Mouse (Mus musculus) bone marrow macrophage, adult 2 months (primary cell): ENCODE measurements at regions not wholly inside any gene's neighbourhood (a gene's known extent, or its start where the extent isn't known, plus 50 kb on each side); places are given as distances from the start of the nearest gene placed in this dataset.

Source experiments
- H3K27ac ChIP-seq: 2 replicates; pipeline ENCODE4 v1.5.1; 2012; ENCODE audit warnings: low read depth, low read length; ENCODE audit not compliant: insufficient read depth
- H3K4me1 ChIP-seq: 2 replicates; pipeline ENCODE4 v1.6.1; 2012; ENCODE audit warnings: low read length; ENCODE audit not compliant: control insufficient read depth, insufficient read depth
- H3K4me3 ChIP-seq: 2 replicates; pipeline ENCODE4 v1.5.1; 2012; ENCODE audit warnings: mild to moderate bottlenecking, low read length, moderate library complexity; ENCODE audit not compliant: insufficient read depth
- CTCF ChIP-seq: IDR thresholded peaks from 2 replicates; pipeline ENCODE4 v1.5.1; 2012; ENCODE audit warnings: low read depth, mild to moderate bottlenecking, low read length, moderate library complexity
- POLR2A ChIP-seq: IDR thresholded peaks from 2 replicates; pipeline ENCODE4 v1.6.1; 2012; ENCODE audit warnings: mild to moderate bottlenecking, low read depth, low read length, borderline replicate concordance

DNA sequence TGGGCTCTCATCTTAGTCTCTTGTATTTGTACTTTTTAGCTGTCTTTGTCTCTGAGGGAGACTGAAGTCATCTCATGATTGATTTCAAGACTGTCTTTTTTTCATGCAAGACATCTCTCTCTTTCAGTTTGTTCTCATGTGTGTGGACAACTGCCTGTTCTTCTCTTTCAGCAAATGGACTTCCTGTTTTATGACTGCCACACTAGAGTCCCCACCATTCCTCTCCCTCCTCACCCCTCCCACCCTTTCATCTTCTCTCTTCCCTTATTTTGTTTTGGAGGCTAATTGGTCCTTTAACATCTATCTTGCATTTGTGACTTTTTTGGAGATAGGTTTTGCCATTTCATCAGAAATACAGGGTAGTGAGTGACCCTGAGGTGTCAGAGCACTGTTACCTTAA is 311.8 kb upstream of the Gm5148 start:
- Histone ChIP-seq H3K4me3 (no peak overlapping the region), H3K27ac (no peak overlapping the region), H3K4me1 (no peaks in the 10 kb centered on the region)
- TF ChIP-seq POLR2A (no peak), CTCF (no peak)

- H3K27ac ChIP-seq = no peak overlapping the region
- no peak overlapping the region for H3K4me3 ChIP-seq
- TF ChIP-seq CTCF (no peak), POLR2A (no peak)
- no peaks in the 10 kb centered on the region for H3K4me1 ChIP-seq
Observed at GRCm38 (mm10) chr3:38034138-38034537, 309.8 kb upstream of the Gm5148 start.

GRCm38 (mm10) chr3:38014768-38015167 is 290.5 kb upstream of the Gm5148 start:
- no peak overlapping the region for H3K27ac ChIP-seq
- H3K4me3 ChIP-seq = no peak overlapping the region
- TF ChIP-seq CTCF (no peak), POLR2A (no peak)
- peaks cover 6% of the 10 kb centered on the region for H3K4me1 ChIP-seq

- Histone ChIP-seq H3K4me3 (no peak overlapping the region), H3K27ac (no peak overlapping the region), H3K4me1 (peaks cover 6% of the 10 kb centered on the region)
- TF ChIP-seq CTCF = no peak
- TF ChIP-seq POLR2A = no peak
Observed at GRCm38 (mm10) chr3:38009168-38009567, 284.9 kb upstream of the Gm5148 start.

DNA sequence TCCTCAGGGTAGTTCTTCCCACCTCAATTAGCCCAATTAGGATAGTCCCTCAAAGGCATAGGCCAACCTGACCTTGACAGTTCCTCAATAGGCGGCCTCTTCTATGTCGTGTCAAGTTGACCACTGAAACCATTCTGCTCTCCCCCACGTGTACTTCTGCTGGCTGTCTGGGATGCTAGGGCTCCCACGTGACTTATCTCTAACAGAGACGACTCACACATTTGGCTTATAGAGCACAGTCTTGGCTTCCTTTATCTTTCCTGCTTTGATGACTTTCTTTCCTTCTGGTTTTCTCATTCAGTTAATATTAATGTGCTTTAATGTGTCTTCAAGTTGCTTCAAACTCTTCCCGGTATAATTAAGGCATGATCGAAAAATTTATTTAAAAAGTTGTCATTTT is 284.0 kb upstream of the Gm5148 start:
- Histone ChIP-seq H3K4me1 (peaks cover 3% of the 10 kb centered on the region), H3K27ac (no peak overlapping the region), H3K4me3 (no peak overlapping the region)
- no peak for TF ChIP-seq CTCF
- TF ChIP-seq POLR2A = no peak

DNA sequence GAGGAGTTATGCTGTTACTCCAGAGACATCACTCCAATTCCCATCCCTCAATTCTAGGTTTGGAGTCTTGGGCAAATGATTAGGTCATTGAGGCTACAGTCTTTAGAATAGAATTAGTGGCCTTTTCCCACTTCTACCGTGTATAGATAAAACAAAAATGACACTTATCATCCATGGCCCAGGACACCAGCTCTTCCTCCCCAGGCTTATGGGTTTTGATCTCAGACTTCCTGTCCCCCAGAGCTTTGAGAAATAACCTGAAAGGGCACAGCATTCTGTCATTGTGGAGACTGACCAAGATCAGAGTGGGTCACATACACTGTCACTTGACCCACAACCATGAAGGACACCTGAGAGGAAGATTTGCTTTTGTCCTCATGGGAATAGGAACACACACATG is 283.3 kb upstream of the Gm5148 start:
- H3K4me3 ChIP-seq = no peak overlapping the region
- peaks cover under 1% of the 10 kb centered on the region; the same call in 1 of the 2 replicates for H3K4me1 ChIP-seq
- H3K27ac ChIP-seq = no peak overlapping the region
- TF ChIP-seq POLR2A = no peak
- TF ChIP-seq CTCF = no peak

- Histone ChIP-seq H3K4me1 (no peaks in the 10 kb centered on the region), H3K27ac (no peak overlapping the region), H3K4me3 (no peak overlapping the region)
- no peak for TF ChIP-seq CTCF
- TF ChIP-seq POLR2A = no peak
Observed at GRCm38 (mm10) chr3:38002275-38002674, 278.0 kb upstream of the Gm5148 start.

DNA sequence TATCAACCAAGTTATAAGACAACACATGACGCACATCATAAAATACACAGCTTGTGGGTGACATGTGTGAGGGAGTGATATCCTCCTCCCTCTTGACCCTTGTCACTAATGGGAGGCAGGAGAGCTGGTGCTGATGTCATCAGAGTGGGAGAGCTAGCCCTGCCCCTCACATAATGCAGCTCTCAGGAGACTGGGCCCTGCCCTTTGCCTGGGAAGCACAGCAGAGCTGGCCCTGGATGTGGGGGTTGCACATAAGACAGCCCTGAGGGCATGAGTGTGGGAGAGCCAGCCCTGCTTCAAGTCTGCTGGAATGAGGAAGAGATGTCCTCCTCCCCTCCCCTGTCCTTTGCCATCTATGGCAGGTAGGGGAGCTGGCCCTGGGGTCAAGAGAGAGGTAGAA is 275.5 kb upstream of the Gm5148 start:
- Histone ChIP-seq H3K4me1 (no peaks in the 10 kb centered on the region), H3K4me3 (no peak overlapping the region), H3K27ac (no peak overlapping the region)
- TF ChIP-seq POLR2A = no peak
- no peak for TF ChIP-seq CTCF

GRCm38 (mm10) chr3:37997998-37998397 is 273.7 kb upstream of the Gm5148 start:
- no peak overlapping the region for H3K27ac ChIP-seq
- H3K4me1 ChIP-seq = no peaks in the 10 kb centered on the region
- TF ChIP-seq CTCF = no peak
- no peak for TF ChIP-seq POLR2A
- H3K4me3 ChIP-seq = no peak overlapping the region

DNA sequence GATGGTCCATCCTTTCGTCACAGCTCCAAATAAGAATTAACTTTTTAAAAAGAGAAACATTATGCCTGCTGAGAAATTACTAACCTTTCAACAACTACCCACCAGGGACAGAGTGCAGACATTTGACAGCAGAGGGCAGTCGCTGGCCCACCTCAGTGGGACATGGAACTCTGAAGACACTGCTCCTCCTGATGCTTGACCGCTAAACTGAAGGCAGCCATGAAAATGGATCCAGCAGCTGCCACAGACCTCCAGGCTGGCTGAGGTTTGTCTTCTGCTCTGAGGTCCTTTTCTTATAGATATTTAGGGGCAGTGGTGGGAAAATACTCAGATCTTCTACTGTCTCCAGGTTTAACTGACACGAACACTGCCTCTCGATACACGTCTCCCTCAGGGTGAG is 265.7 kb upstream of the Gm5148 start:
- Histone ChIP-seq H3K4me3 (no peak overlapping the region), H3K4me1 (no peaks in the 10 kb centered on the region), H3K27ac (no peak overlapping the region)
- no peak for TF ChIP-seq POLR2A
- TF ChIP-seq CTCF = no peak

- TF ChIP-seq CTCF = no peak
- no peak for TF ChIP-seq POLR2A
- Histone ChIP-seq H3K4me3 (no peak overlapping the region), H3K27ac (no peak overlapping the region), H3K4me1 (no peaks in the 10 kb centered on the region)
Observed at GRCm38 (mm10) chr3:37987775-37988505, 263.6 kb upstream of the Gm5148 start.
